Mouse (Mus musculus) limb, embryonic 14.5 days (tissue): Measurements from ENCODE around the gene Tjp1. TPM values are rescaled to one million over a fixed set of nuclear protein-coding genes. Genes with fewer than 3 reads are reported as not detected.

Source experiments
- ATAC-seq: fragments of 200-750 bp; cut with Nextera tagmentation; 2 replicates; pipeline ENCODE4 v1.8.0; 2017; ENCODE audit warnings: low read depth, moderate number of reproducible peaks, moderate TSS enrichment; ENCODE audit not compliant: low FRiP score
- DNase-seq: peaks from one replicate; pipeline ENCODE4 v3.0.0-alpha.2; 2015; ENCODE audit warnings: low spot score
- H3K27ac ChIP-seq: fragments of 300-500 bp; sonication (generic); replicated peaks from 2 replicates; pipeline ENCODE4 v1.5.1; 2014; ENCODE audit warnings: low read depth, mild to moderate bottlenecking, low read length, moderate library complexity, mixed read lengths
- H3K27me3 ChIP-seq: fragments of 300-500 bp; sonication (generic); 2 replicates; pipeline ENCODE4 v1.6.1; 2014; ENCODE audit warnings: low read length, mixed read lengths; ENCODE audit not compliant: control insufficient read depth, insufficient read depth
- H3K36me3 ChIP-seq: fragments of 300-500 bp; sonication (generic); 2 replicates; pipeline ENCODE4 v1.6.1; 2014; ENCODE audit warnings: mild to moderate bottlenecking, low read length, moderate library complexity, mixed read lengths; ENCODE audit not compliant: control insufficient read depth, insufficient read depth
- H3K4me1 ChIP-seq: fragments of 300-500 bp; sonication (generic); 2 replicates; pipeline ENCODE4 v1.6.1; 2014; ENCODE audit warnings: antibody characterized with exemption, low read length, mixed read lengths; ENCODE audit not compliant: control insufficient read depth, insufficient read depth
- H3K4me2 ChIP-seq: fragments of 300-500 bp; sonication (generic); replicated peaks from 2 replicates; pipeline ENCODE4 v1.6.1; 2014; ENCODE audit warnings: low read depth, mild to moderate bottlenecking, low read length, moderate library complexity; ENCODE audit not compliant: severe bottlenecking
- H3K4me3 ChIP-seq: fragments of 300-500 bp; sonication (generic); replicated peaks from 2 replicates; pipeline ENCODE4 v1.5.1; 2014; ENCODE audit warnings: low read length
- H3K9ac ChIP-seq: fragments of 300-500 bp; sonication (generic); 2 replicates; pipeline ENCODE4 v1.6.1; 2014; ENCODE audit warnings: mild to moderate bottlenecking, low read depth, low read length, moderate library complexity; ENCODE audit not compliant: severe bottlenecking
- H3K9me3 ChIP-seq: fragments of 300-500 bp; sonication (generic); 2 replicates; pipeline ENCODE4 v1.6.1; 2016; ENCODE audit warnings: low read length; ENCODE audit not compliant: control insufficient read depth
- POLR2A ChIP-seq: fragments of 200-500 bp; IDR thresholded peaks from 2 replicates; pipeline ENCODE4 v1.8.0; 2012; ENCODE audit warnings: inconsistent platforms, mild to moderate bottlenecking, moderate library complexity, borderline replicate concordance; ENCODE audit not compliant: insufficient read depth, insufficient read length; ENCODE audit errors: extremely low read depth
- WGBS: fragments of 180-500 bp; shearing (Covaris S2); extraction: QIAGEN DNeasy Blood & Tissue Kit; methylation state at CpG from one replicate; pipeline ENCODE4 v1.1.7; 2014; 5-methylcytosine and 5-hydroxymethylcytosine counted together
- polyA plus RNA-seq, 2 experiments: library from polyadenylated mRNA; depleted of rRNA in 1 of 2; stranded (reverse) in 1 of 2; unstranded in 1 of 2; fragments of >200 nt; fragmentation: Nextera tagmentation in 1 of 2; extraction: Ambion mirVana in 1 of 2; gene quantifications; 2 replicates each; pipeline versions ENCODE4 v1.2.1 to v1.2.3; 2012 to 2014

The Tjp1 gene
- polyA plus RNA-seq, 2 experiments: 17.9 to 37.2 TPM

GRCm38 (mm10) chr7:65359774-65360173 is 167.8 kb downstream of the Tjp1 start:
- H3K27ac ChIP-seq: no peak overlapping the region
- H3K9me3 ChIP-seq: no peaks in the 10 kb centered on the region
- H3K4me1 ChIP-seq: peaks cover 11% of the 10 kb centered on the region
- no peaks in the 10 kb centered on the region for H3K27me3 ChIP-seq
- ATAC-seq: no peak
- no peak for TF ChIP-seq POLR2A
- H3K36me3 ChIP-seq: no peaks in the 10 kb centered on the region
- DNase-seq: no peak
- H3K4me2 ChIP-seq: no peak overlapping the region
- H3K4me3 ChIP-seq: no peak overlapping the region
- H3K9ac ChIP-seq: no peak overlapping the region
- WGBS: 71% methylated on average over 8 of the region's 8 CpGs

GRCm38 (mm10) chr7:65357538-65357937 is 170.0 kb downstream of the Tjp1 start:
- ATAC-seq (no peak), DNase-seq (peak; percentile 65)
- H3K9me3 ChIP-seq: no peaks in the 10 kb centered on the region
- no peak overlapping the region for H3K4me3 ChIP-seq
- TF ChIP-seq POLR2A: no peak
- WGBS: 6% methylated on average over 1 of the region's 1 CpGs
- H3K4me2 ChIP-seq: no peak overlapping the region
- H3K4me1 ChIP-seq: peaks cover 11% of the 10 kb centered on the region
- no peaks in the 10 kb centered on the region for H3K27me3 ChIP-seq
- H3K36me3 ChIP-seq: no peaks in the 10 kb centered on the region
- H3K27ac ChIP-seq: no peak overlapping the region
- no peak overlapping the region for H3K9ac ChIP-seq

- no peak for DNase-seq
- TF ChIP-seq POLR2A: no peak
- Histone ChIP-seq H3K27ac (no peak overlapping the region), H3K4me2 (no peak overlapping the region), H3K27me3 (no peaks in the 10 kb centered on the region), H3K36me3 (no peaks in the 10 kb centered on the region), H3K4me1 (peaks cover 11% of the 10 kb centered on the region), H3K4me3 (no peak overlapping the region), H3K9me3 (no peaks in the 10 kb centered on the region), H3K9ac (no peak overlapping the region)
- ATAC-seq: no peak
- WGBS: 90% methylated on average over 1 of the region's 1 CpGs
Observed at GRCm38 (mm10) chr7:65356204-65356603, 171.4 kb downstream of the Tjp1 start.

- Histone ChIP-seq H3K36me3 (no peaks in the 10 kb centered on the region), H3K4me1 (peaks cover 8% of the 10 kb centered on the region), H3K27ac (no peak overlapping the region), H3K4me2 (no peak overlapping the region), H3K9ac (no peak overlapping the region), H3K27me3 (no peaks in the 10 kb centered on the region), H3K4me3 (no peak overlapping the region), H3K9me3 (no peaks in the 10 kb centered on the region)
- DNase-seq (no peak), ATAC-seq (no peak)
- 53% methylated on average over 2 of the region's 2 CpGs for WGBS
- no peak for TF ChIP-seq POLR2A
Observed at GRCm38 (mm10) chr7:65354908-65355307, 172.7 kb downstream of the Tjp1 start.

- ATAC-seq: no peak
Observed at GRCm38 (mm10) chr7:65350348-65351079, 177.1 kb downstream of the Tjp1 start.

GRCm38 (mm10) chr7:65348540-65348939 is 179.0 kb downstream of the Tjp1 start:
- TF ChIP-seq POLR2A: no peak
- no peak overlapping the region for H3K27ac ChIP-seq
- no peak overlapping the region for H3K4me2 ChIP-seq
- H3K9me3 ChIP-seq: no peaks in the 10 kb centered on the region
- no peaks in the 10 kb centered on the region for H3K27me3 ChIP-seq
- DNase-seq (no peak), ATAC-seq (no peak)
- H3K4me3 ChIP-seq: no peak overlapping the region
- no peak overlapping the region for H3K9ac ChIP-seq
- no peaks in the 10 kb centered on the region for H3K36me3 ChIP-seq
- peaks cover 2% of the 10 kb centered on the region; the same call in 1 of the 2 replicates for H3K4me1 ChIP-seq

More at GRCm38 (mm10) chr7:65350348-65351079, 177.1 kb downstream of the Tjp1 start:
- H3K4me1 ChIP-seq: peaks cover 2% of the 10 kb centered on the region; the same call in 1 of the 2 replicates
- H3K9ac ChIP-seq: no peak overlapping the region
- H3K36me3 ChIP-seq: no peaks in the 10 kb centered on the region
- WGBS: 37% methylated on average over 2 of the region's 4 CpGs
- TF ChIP-seq POLR2A: no peak
- no peaks in the 10 kb centered on the region for H3K9me3 ChIP-seq
- no peak for DNase-seq
- H3K4me2 ChIP-seq: no peak overlapping the region
- H3K27me3 ChIP-seq: no peaks in the 10 kb centered on the region
- no peak overlapping the region for H3K27ac ChIP-seq
- H3K4me3 ChIP-seq: no peak overlapping the region
